Mouse (Mus musculus) heart, adult 11 months (tissue): ENCODE data around the gene Zcchc4.

Experiments used
- DNase-seq: peaks from one replicate; pipeline ENCODE4 v3.0.0; 2022

The Zcchc4 gene

GRCm38 (mm10) chr5:52775237-52775636 is at the start of gene Zcchc4:
Gene Zcchc4, plus strand, starts transcription at chr5:52775409.
- no peak for DNase-seq

GRCm38 (mm10) chr5:52727747-52728146 is 47.5 kb upstream of the Zcchc4 start:
- DNase-seq: no peak

- peak; percentile 78 for DNase-seq
Measured at GRCm38 (mm10) chr5:52732811-52733210, 42.4 kb upstream of the Zcchc4 start.

GRCm38 (mm10) chr5:52736046-52736445 is 39.2 kb upstream of the Zcchc4 start:
- peak; percentile 51 for DNase-seq

- DNase-seq: peak; percentile 98
Measured at GRCm38 (mm10) chr5:52741391-52742111, 33.7 kb upstream of the Zcchc4 start, which contains the start of gene Pi4k2b. Gene Pi4k2b, plus strand, starts transcription at chr5:52741574.

GRCm38 (mm10) chr5:52742112-52742813 is 32.9 kb upstream of the Zcchc4 start:
- peak; percentile 90 for DNase-seq

GRCm38 (mm10) chr5:52743231-52743630 is 32.0 kb upstream of the Zcchc4 start:
- peak; percentile 42 for DNase-seq

GRCm38 (mm10) chr5:52746920-52747319 is 28.3 kb upstream of the Zcchc4 start:
- DNase-seq: no peak

GRCm38 (mm10) chr5:52748732-52749131 is 26.5 kb upstream of the Zcchc4 start:
- DNase-seq: peak; percentile 16

- DNase-seq: peak; percentile 18
Measured at GRCm38 (mm10) chr5:52753146-52753545, 22.1 kb upstream of the Zcchc4 start.

GRCm38 (mm10) chr5:52754196-52754595 is 21.0 kb upstream of the Zcchc4 start:
- peak; percentile 34 for DNase-seq

GRCm38 (mm10) chr5:52755337-52755736 is 19.9 kb upstream of the Zcchc4 start:
- DNase-seq: no peak

- peak; percentile 19 for DNase-seq
Measured at GRCm38 (mm10) chr5:52755989-52756388, 19.2 kb upstream of the Zcchc4 start.

GRCm38 (mm10) chr5:52762586-52762985 is 12.6 kb upstream of the Zcchc4 start:
- no peak for DNase-seq

- DNase-seq: peak; percentile 42
Measured at GRCm38 (mm10) chr5:52774267-52774666, 942 bp upstream of the Zcchc4 start.

GRCm38 (mm10) chr5:52776466-52777354 is 1.5 kb downstream of the Zcchc4 start:
- peak; percentile 41 for DNase-seq

GRCm38 (mm10) chr5:52782523-52783250 is 7.5 kb downstream of the Zcchc4 start:
- DNase-seq: peak; percentile 98

GRCm38 (mm10) chr5:52783251-52783620 is 8.0 kb downstream of the Zcchc4 start:
- DNase-seq: no peak

GRCm38 (mm10) chr5:52783957-52784356 is 8.7 kb downstream of the Zcchc4 start:
- DNase-seq: peak; percentile 54

- DNase-seq: peak; percentile 77
Measured at GRCm38 (mm10) chr5:52786556-52787322, 11.5 kb downstream of the Zcchc4 start.

GRCm38 (mm10) chr5:52793230-52793629 is 18.0 kb downstream of the Zcchc4 start:
- peak; percentile 51 for DNase-seq

- peak; percentile 87 for DNase-seq
Measured at GRCm38 (mm10) chr5:52794109-52794508, 18.9 kb downstream of the Zcchc4 start.
